Mouse (Mus musculus): ENCODE results near the gene Arhgap1. TPM values are rescaled to one million over a fixed set of nuclear protein-coding genes. Genes with fewer than 3 reads are reported as not detected.

The Arhgap1 gene
- polyA plus RNA-seq, 1 experiment from 2014 or later: 79.5 TPM

DNA sequence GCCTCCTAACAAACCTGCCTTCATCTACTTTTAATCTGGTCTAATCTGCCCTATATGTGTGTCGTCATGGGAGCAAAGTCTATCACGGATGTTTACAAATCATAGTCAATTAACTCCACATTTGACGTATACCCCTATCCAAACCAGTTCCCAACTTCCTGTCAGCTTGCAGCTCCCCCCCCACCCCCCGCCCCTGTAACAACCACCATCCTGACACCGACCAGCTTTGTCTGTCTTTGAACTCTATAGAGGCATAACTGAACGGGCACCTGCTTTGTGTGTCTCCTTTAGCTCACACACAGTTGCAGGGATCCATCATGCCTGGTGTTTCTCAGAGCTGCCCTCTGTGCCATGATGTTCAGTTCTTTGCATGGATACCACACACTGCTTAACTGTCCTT is 10.7 kb upstream of the Arhgap1 start:
- no peak overlapping the region for H3K9ac ChIP-seq (ENCODE audit: low read length)
- no peaks in the 10 kb centered on the region for H3K27me3 ChIP-seq (ENCODE audit: control insufficient read depth, insufficient read depth, low read length)
- no peaks in the 10 kb centered on the region for H3K36me3 ChIP-seq (ENCODE audit: control insufficient read depth, insufficient read depth, low read length)
- no peak overlapping the region for H3K4me3 ChIP-seq (ENCODE audit: low read depth, low read length)
- ATAC-seq (ENCODE audit: insufficient number of reproducible peaks, low FRiP score, low TSS enrichment, low read depth) (no peak), DNase-seq (ENCODE audit: low spot score) (no peak)
- no peak overlapping the region for H3K4me2 ChIP-seq (ENCODE audit: low read depth, severe bottlenecking)
- WGBS: 80% methylated on average over 6 of the region's 6 CpGs
- H3K27ac ChIP-seq (replicated peaks; ENCODE audit: low read depth, low read length): no peak overlapping the region
- no peaks in the 10 kb centered on the region for H3K4me1 ChIP-seq (ENCODE audit: control insufficient read depth, insufficient read depth, low read length)
- H3K9me3 ChIP-seq (ENCODE audit: control insufficient read depth, low read length): no peaks in the 10 kb centered on the region

DNA sequence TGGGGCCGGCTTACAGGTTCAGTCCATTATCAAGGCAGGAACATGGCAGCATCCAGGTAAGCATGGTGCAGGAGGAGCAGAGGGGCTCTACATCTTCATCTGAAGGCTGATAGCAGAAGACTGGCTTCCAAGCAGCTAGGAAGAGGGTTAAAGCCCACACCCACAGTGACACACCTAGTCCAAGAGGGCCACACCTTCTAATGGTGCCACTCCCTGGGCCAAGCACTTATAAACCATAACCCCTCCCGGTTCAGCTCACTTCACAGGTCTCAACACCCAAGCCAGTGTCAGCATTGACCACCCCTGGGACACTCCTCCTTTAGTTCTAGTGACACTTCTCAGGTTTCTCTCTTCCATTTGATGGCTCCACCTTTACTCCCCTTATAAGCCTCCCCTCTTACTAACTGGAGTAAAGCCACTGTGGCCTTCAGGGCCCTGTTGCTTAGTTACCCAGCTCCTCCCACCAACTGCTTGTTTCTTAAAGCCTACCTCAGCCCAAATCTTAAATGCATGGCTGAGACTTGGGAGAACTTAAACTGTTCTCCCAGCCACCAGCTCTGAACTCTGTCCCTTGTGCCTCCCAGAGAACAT is 6.7 kb upstream of the Arhgap1 start:
- DNase-seq (ENCODE audit: low spot score) (no peak), ATAC-seq (ENCODE audit: insufficient number of reproducible peaks, low FRiP score, low TSS enrichment, low read depth) (no peak)
- Histone ChIP-seq H3K9me3 (ENCODE audit: control insufficient read depth, low read length) (no peaks in the 10 kb centered on the region), H3K4me1 (ENCODE audit: control insufficient read depth, insufficient read depth, low read length) (no peaks in the 10 kb centered on the region), H3K9ac (ENCODE audit: low read length) (no peak overlapping the region), H3K4me2 (ENCODE audit: low read depth, severe bottlenecking) (no peak overlapping the region), H3K27me3 (ENCODE audit: control insufficient read depth, insufficient read depth, low read length) (no peaks in the 10 kb centered on the region), H3K36me3 (ENCODE audit: control insufficient read depth, insufficient read depth, low read length) (peaks cover 31% of the 10 kb centered on the region), H3K4me3 (ENCODE audit: low read depth, low read length) (no peak overlapping the region), H3K27ac (replicated peaks; ENCODE audit: low read depth, low read length) (no peak overlapping the region)
- WGBS: 84% methylated on average over 2 of the region's 2 CpGs

DNA sequence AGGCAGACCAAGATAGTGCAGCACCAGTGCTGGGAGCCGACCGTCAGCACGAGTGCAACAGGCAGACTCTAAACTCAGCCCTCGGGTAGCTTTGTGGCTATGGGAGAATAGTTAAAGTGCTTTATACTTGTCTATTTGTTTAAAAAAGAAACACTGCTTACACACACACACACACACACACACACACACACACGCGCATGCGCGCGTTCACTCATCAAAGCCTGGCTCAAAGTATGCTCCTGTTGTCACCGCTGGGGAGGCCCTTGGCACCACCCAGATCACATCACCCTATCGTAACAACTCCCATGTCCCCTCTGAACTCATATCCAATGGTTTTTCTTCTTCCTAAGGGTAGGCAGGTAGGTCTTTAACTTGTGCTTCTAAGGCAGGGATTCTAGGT is 5.6 kb upstream of the Arhgap1 start:
- Histone ChIP-seq H3K4me2 (ENCODE audit: low read depth, severe bottlenecking) (no peak overlapping the region), H3K9ac (ENCODE audit: low read length) (no peak overlapping the region), H3K27ac (replicated peaks; ENCODE audit: low read depth, low read length) (no peak overlapping the region), H3K36me3 (ENCODE audit: control insufficient read depth, insufficient read depth, low read length) (peaks cover 31% of the 10 kb centered on the region), H3K4me1 (ENCODE audit: control insufficient read depth, insufficient read depth, low read length) (peaks cover 4% of the 10 kb centered on the region; the same call in 1 of the 2 replicates), H3K27me3 (ENCODE audit: control insufficient read depth, insufficient read depth, low read length) (no peaks in the 10 kb centered on the region), H3K9me3 (ENCODE audit: control insufficient read depth, low read length) (no peaks in the 10 kb centered on the region), H3K4me3 (ENCODE audit: low read depth, low read length) (no peak overlapping the region)
- 89% methylated on average over 11 of the region's 11 CpGs for WGBS
- ATAC-seq (ENCODE audit: insufficient number of reproducible peaks, low FRiP score, low TSS enrichment, low read depth): no peak
- no peak for DNase-seq (ENCODE audit: low spot score)

DNA sequence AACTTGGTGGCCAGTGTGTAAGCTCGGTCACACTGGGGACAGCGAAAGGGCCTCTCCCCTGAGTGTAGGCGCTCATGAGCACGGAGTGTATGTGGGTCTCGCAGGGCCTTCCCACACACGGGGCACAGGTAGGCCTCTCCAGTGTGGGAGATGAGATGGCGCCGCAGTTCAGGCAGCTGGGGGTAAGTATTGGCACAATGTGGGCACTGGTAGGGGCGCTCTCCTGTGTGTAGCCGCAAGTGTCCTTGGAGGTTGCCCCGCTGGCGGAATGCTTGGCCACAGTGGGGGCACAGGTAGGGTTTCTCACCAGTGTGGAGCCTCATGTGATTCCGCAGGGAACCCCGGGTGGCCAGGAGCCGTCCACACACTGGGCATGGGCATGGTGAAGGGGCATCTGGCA is 4.3 kb upstream of the Arhgap1 start:
- DNase-seq (ENCODE audit: low spot score) (no peak), ATAC-seq (ENCODE audit: insufficient number of reproducible peaks, low FRiP score, low TSS enrichment, low read depth) (no peak)
- H3K4me3 ChIP-seq (ENCODE audit: low read depth, low read length): no peak overlapping the region
- peaks cover 4% of the 10 kb centered on the region; the same call in 1 of the 2 replicates for H3K4me1 ChIP-seq (ENCODE audit: control insufficient read depth, insufficient read depth, low read length)
- H3K36me3 ChIP-seq (ENCODE audit: control insufficient read depth, insufficient read depth, low read length): peaks cover 31% of the 10 kb centered on the region
- 97% methylated on average over 15 of the region's 15 CpGs for WGBS
- H3K27ac ChIP-seq (replicated peaks; ENCODE audit: low read depth, low read length): no peak overlapping the region
- no peak overlapping the region for H3K9ac ChIP-seq (ENCODE audit: low read length)
- no peaks in the 10 kb centered on the region for H3K9me3 ChIP-seq (ENCODE audit: control insufficient read depth, low read length)
- H3K27me3 ChIP-seq (ENCODE audit: control insufficient read depth, insufficient read depth, low read length): no peaks in the 10 kb centered on the region
- H3K4me2 ChIP-seq (ENCODE audit: low read depth, severe bottlenecking): no peak overlapping the region

DNA sequence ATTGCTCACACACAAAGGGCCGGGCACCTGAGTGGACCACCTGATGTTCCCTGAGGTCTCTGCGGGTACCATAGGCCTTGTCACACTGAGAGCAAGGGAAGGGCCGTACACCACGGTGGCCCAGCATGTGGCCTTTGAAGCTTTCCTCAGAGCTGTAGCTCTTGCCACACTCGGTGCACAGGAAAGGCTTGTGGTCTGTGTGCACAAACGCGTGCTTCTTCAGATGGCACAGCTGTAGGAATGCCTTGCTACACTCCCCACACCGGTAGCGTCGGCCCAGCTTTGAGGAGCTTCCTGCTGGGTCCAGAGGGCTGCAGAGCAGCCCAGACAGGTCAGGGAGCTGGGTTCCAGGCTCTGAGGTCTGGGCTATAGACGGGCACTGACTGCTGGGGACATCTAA is 3.8 kb upstream of the Arhgap1 start:
- DNase-seq (ENCODE audit: low spot score) (no peak), ATAC-seq (ENCODE audit: insufficient number of reproducible peaks, low FRiP score, low TSS enrichment, low read depth) (no peak)
- H3K4me1 ChIP-seq (ENCODE audit: control insufficient read depth, insufficient read depth, low read length): peaks cover 7% of the 10 kb centered on the region
- no peak overlapping the region for H3K9ac ChIP-seq (ENCODE audit: low read length)
- H3K27me3 ChIP-seq (ENCODE audit: control insufficient read depth, insufficient read depth, low read length): no peaks in the 10 kb centered on the region
- no peak overlapping the region for H3K4me2 ChIP-seq (ENCODE audit: low read depth, severe bottlenecking)
- H3K27ac ChIP-seq (replicated peaks; ENCODE audit: low read depth, low read length): no peak overlapping the region
- no peaks in the 10 kb centered on the region for H3K9me3 ChIP-seq (ENCODE audit: control insufficient read depth, low read length)
- no peak overlapping the region for H3K4me3 ChIP-seq (ENCODE audit: low read depth, low read length)
- WGBS: 96% methylated on average over 11 of the region's 11 CpGs
- peaks cover 31% of the 10 kb centered on the region for H3K36me3 ChIP-seq (ENCODE audit: control insufficient read depth, insufficient read depth, low read length)

DNA sequence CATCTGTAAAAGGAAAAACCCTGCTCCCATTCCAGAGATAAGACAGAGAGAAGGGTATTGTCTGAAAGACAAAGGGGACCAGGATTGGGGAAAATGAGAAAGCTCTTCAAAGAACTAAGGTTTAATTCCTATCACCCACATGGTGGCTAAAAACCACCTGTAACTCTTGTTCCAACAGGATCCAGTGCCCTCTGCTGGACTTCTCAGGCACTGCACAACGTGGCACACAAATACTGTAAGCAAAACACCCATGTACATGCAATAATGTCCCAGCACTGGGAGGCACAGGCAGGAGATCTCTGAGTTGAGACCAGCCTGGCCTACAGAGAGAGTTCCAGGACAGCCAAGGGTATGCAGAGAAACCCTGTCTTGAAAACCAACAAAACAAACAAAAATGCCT is 2.9 kb upstream of the Arhgap1 start:
- no peak overlapping the region for H3K4me3 ChIP-seq (ENCODE audit: low read depth, low read length)
- H3K9ac ChIP-seq (ENCODE audit: low read length): no peak overlapping the region
- DNase-seq (ENCODE audit: low spot score) (peak; percentile 76), ATAC-seq (ENCODE audit: insufficient number of reproducible peaks, low FRiP score, low TSS enrichment, low read depth) (no peak)
- 19% methylated on average over 1 of the region's 1 CpGs for WGBS
- peaks cover 31% of the 10 kb centered on the region for H3K36me3 ChIP-seq (ENCODE audit: control insufficient read depth, insufficient read depth, low read length)
- no peak overlapping the region for H3K4me2 ChIP-seq (ENCODE audit: low read depth, severe bottlenecking)
- H3K9me3 ChIP-seq (ENCODE audit: control insufficient read depth, low read length): no peaks in the 10 kb centered on the region
- H3K27me3 ChIP-seq (ENCODE audit: control insufficient read depth, insufficient read depth, low read length): no peaks in the 10 kb centered on the region
- H3K27ac ChIP-seq (replicated peaks; ENCODE audit: low read depth, low read length): no peak overlapping the region
- H3K4me1 ChIP-seq (ENCODE audit: control insufficient read depth, insufficient read depth, low read length): peaks cover 10% of the 10 kb centered on the region

DNA sequence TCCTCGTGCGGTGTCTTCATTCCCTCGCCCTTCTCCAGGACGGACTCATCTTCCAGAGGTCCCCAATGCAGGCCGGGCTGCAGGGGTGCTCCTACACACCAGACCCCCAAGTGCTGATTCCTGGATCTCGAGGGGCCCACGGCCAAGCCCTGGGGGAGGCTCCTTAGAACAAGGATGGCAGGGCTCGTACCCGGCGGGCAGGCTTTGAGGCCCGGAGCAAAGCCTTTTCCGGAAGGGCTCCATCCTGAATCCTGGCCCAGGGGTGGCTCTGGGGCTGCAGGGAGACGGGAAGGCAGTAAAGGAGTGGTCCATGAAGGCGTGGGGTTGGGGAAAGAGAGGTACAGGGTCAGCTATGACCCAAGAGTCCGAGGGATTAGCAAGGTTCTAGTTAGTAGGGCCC is 508 bp upstream of the Arhgap1 start:
- Histone ChIP-seq H3K9ac (ENCODE audit: low read length) (peak overlapping the region; percentile 84), H3K4me2 (ENCODE audit: low read depth, severe bottlenecking) (peak overlapping the region; percentile 91), H3K4me1 (ENCODE audit: control insufficient read depth, insufficient read depth, low read length) (peaks cover 10% of the 10 kb centered on the region), H3K4me3 (ENCODE audit: low read depth, low read length) (peak overlapping the region; percentile 90), H3K9me3 (ENCODE audit: control insufficient read depth, low read length) (no peaks in the 10 kb centered on the region), H3K27me3 (ENCODE audit: control insufficient read depth, insufficient read depth, low read length) (no peaks in the 10 kb centered on the region), H3K36me3 (ENCODE audit: control insufficient read depth, insufficient read depth, low read length) (peaks cover 33% of the 10 kb centered on the region), H3K27ac (replicated peaks; ENCODE audit: low read depth, low read length) (peak overlapping the region; percentile 77; the same call in 1 of the 2 replicates)
- ATAC-seq (ENCODE audit: insufficient number of reproducible peaks, low FRiP score, low TSS enrichment, low read depth) (peak; percentile 22; the same call in 1 of the 2 replicates), DNase-seq (ENCODE audit: low spot score) (no peak)
- WGBS: 3% methylated on average over 15 of the region's 15 CpGs

DNA sequence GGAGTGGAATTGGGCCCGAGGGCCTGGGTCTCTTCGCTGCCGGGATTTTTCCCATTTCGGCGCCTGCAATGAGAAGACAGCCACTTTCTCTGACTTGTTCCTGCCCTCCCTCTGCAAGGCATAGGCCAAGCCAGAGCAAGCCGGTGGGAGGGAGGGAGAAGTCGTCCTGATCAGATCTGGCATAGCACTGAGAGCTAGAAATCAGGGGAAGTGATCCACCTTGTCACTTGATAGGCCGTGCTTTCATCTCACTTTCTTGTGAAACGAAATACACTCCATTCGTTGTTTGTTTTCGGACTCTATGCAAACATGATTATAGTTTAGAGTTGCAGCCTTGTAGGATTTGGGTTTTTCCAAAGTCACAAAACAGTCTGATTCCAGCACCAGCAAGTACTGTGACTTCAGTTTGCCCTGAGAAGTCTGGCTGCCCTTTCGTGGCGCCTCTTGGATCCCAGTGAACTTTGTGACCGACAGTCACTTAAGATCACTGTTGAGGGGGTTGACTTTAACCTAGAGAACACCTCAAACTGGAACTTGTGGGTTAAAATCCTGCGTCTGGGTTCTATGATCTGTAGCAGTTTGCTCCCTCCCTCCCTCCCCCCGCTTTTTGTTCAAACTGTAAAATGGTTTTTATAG is 818 bp downstream of the Arhgap1 start:
- peak overlapping the region; percentile 90 for H3K4me3 ChIP-seq (ENCODE audit: low read depth, low read length)
- DNase-seq (ENCODE audit: low spot score) (no peak), ATAC-seq (ENCODE audit: insufficient number of reproducible peaks, low FRiP score, low TSS enrichment, low read depth) (peak; percentile 60)
- peak overlapping the region; percentile 84 for H3K9ac ChIP-seq (ENCODE audit: low read length)
- no peaks in the 10 kb centered on the region for H3K9me3 ChIP-seq (ENCODE audit: control insufficient read depth, low read length)
- peak overlapping the region; percentile 66 for H3K4me2 ChIP-seq (ENCODE audit: low read depth, severe bottlenecking)
- peaks cover 10% of the 10 kb centered on the region for H3K4me1 ChIP-seq (ENCODE audit: control insufficient read depth, insufficient read depth, low read length)
- H3K36me3 ChIP-seq (ENCODE audit: control insufficient read depth, insufficient read depth, low read length): peaks cover 24% of the 10 kb centered on the region
- no peaks in the 10 kb centered on the region for H3K27me3 ChIP-seq (ENCODE audit: control insufficient read depth, insufficient read depth, low read length)
- H3K27ac ChIP-seq (replicated peaks; ENCODE audit: low read depth, low read length): peak overlapping the region; percentile 56
- 13% methylated on average over 16 of the region's 16 CpGs for WGBS

Measured in limb, embryonic 11.5 days (tissue).